Mouse (Mus musculus) testis, adult 2 months (tissue): Measurements from ENCODE around the gene Zswim7. TPM values are rescaled to one million over a fixed set of nuclear protein-coding genes. Genes with fewer than 3 reads are reported as not detected.

Experiments used
- H3K27ac ChIP-seq: fragments of 200-500 bp; 2 replicates; pipeline ENCODE4 v1.5.1; 2012; ENCODE audit warnings: low read depth, low read length; ENCODE audit not compliant: control insufficient read depth, insufficient read depth
- H3K27me3 ChIP-seq: fragments of 200-500 bp; 2 replicates; pipeline ENCODE4 v1.6.1; 2012; ENCODE audit warnings: mild to moderate bottlenecking, low read length, moderate library complexity; ENCODE audit not compliant: control insufficient read depth, insufficient read depth
- H3K36me3 ChIP-seq: fragments of 200-500 bp; 2 replicates; pipeline ENCODE4 v1.6.1; 2012; ENCODE audit warnings: mild to moderate bottlenecking, low read length; ENCODE audit not compliant: control insufficient read depth, insufficient read depth
- H3K4me1 ChIP-seq: fragments of 200-500 bp; 2 replicates; pipeline ENCODE4 v1.6.1; 2012; ENCODE audit warnings: low read length; ENCODE audit not compliant: control insufficient read depth, insufficient read depth
- H3K4me3 ChIP-seq: fragments of 200-500 bp; 2 replicates; pipeline ENCODE4 v1.5.1; 2012; ENCODE audit warnings: low read depth, mild to moderate bottlenecking, low read length, moderate library complexity, mixed read lengths; ENCODE audit not compliant: control insufficient read depth
- CTCF ChIP-seq: fragments of 200-500 bp; IDR thresholded peaks from 2 replicates; pipeline ENCODE4 v1.5.1; 2012; ENCODE audit warnings: low read depth, mild to moderate bottlenecking, inconsistent platforms, low read length, moderate library complexity; ENCODE audit not compliant: control insufficient read depth, insufficient read depth, insufficient replicate concordance
- POLR2A ChIP-seq: fragments of 200-500 bp; IDR thresholded peaks from 2 replicates; pipeline ENCODE4 v1.6.1; 2012; ENCODE audit warnings: low read depth, mild to moderate bottlenecking, inconsistent platforms, low read length, moderate library complexity; ENCODE audit not compliant: control insufficient read depth
- polyA plus RNA-seq: library from polyadenylated mRNA; depleted of rRNA; stranded (reverse); fragments of >200 nt; gene quantifications from 2 replicates; pipeline ENCODE4 v1.2.3, GENCODE M21; 2012; rRNA removed

Gene Zswim7
- polyA plus RNA-seq, 1 experiment: 93.8 TPM

DNA sequence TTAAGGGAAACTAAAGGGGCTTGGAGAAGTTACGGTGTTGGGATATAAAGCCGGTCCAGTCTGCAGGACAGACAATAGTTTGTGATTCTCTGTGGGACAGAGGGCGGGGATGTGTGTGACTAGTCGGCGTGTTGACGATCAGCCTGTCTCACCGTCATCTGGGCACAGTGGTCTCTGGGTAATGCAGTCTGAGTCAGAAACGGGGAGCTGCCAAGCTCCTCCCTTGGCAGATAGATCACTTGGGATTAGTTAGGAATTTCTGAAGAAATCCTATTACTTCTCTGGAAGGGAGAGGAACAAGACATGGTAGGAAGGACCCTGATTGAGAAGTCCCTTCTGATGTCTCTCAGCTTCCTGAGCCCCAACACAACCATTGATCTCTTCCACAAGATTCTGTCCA lies 37.3 kb downstream of the Zswim7 start:
- Histone ChIP-seq H3K27ac (no peak overlapping the region), H3K36me3 (no peaks in the 10 kb centered on the region), H3K4me1 (peaks cover 10% of the 10 kb centered on the region), H3K27me3 (no peaks in the 10 kb centered on the region), H3K4me3 (no peak overlapping the region)
- no peak for TF ChIP-seq POLR2A
- TF ChIP-seq CTCF: no peak

DNA sequence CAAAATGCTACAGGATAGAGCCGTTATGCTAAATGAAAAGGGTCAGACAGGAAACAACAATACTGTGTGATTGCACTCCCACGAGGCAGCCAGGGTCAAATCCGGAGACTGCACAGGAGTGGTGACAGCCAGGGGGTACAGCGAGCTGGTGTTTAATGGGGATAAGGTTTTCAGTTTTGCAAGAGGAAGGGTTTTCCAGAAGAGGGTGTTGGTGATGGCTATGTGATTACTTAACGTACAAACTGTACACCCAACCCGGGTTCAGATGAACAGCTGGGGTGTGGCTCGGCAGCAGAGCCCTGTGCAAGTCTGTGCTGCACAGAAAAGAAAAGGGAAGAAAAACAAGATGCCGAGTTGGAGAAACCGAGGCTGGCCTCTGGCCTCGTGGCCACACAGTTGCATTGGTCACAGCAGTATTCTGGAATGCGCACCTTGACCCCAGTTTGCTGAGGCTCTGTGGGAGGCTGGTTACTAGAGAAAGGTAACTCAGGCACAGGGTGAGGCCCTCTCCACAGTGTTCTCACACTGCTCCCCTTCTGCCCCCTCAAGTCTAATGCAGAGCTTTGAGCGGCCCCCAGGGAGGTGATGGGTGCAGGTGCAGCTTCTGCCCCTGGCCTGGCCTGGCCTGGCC lies 40.4 kb downstream of the Zswim7 start:
- Histone ChIP-seq H3K27me3 (no peaks in the 10 kb centered on the region), H3K4me1 (peaks cover 2% of the 10 kb centered on the region; the same call in 1 of the 2 replicates), H3K36me3 (no peaks in the 10 kb centered on the region), H3K27ac (no peak overlapping the region), H3K4me3 (no peak overlapping the region)
- TF ChIP-seq POLR2A (no peak), CTCF (no peak)

DNA sequence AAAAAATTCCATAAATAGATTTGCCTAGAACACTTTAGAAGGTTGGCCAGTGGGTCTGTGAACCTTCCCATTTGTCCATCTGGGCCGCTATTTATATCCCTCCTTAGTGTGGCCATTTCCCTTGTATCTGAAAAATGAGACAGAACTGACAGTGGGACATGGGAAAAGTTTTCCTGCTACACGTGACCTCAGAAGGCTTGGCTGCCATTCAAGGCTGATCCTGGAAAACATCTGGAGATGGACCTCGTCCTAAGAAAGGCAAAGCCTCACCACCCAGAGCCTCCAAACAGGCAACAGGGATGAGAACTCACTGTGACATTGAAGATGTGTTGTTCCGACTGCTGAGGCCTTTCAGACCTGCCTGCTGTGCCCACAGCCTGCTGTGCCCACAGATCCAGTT lies 56.4 kb downstream of the Zswim7 start:
- H3K27ac ChIP-seq: no peak overlapping the region
- H3K4me1 ChIP-seq: no peaks in the 10 kb centered on the region
- no peak overlapping the region for H3K4me3 ChIP-seq
- H3K36me3 ChIP-seq: no peaks in the 10 kb centered on the region
- TF ChIP-seq CTCF (no peak), POLR2A (no peak)
- H3K27me3 ChIP-seq: no peaks in the 10 kb centered on the region

DNA sequence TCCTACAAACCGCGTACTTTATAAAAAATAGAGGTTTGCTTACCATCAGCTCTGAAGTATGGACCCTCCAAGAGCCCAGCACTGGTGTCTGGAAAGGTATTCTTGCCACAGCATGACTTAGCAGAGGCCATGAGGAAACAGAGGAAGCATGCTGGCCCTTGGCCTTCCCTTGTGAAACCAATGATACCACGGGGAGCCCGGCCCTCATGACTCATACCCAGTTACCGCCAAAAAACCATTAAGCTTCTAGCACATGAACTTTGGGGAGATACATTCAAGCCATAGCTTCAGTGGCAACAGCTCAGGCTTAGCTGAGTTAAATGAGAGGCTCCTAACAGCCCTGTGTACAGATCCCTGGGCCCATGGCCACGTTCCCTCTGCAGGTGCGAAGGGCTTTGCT lies 57.2 kb downstream of the Zswim7 start:
- Histone ChIP-seq H3K27ac (no peak overlapping the region), H3K4me3 (no peak overlapping the region), H3K4me1 (no peaks in the 10 kb centered on the region), H3K36me3 (no peaks in the 10 kb centered on the region), H3K27me3 (no peaks in the 10 kb centered on the region)
- TF ChIP-seq POLR2A (no peak), CTCF (no peak)

DNA sequence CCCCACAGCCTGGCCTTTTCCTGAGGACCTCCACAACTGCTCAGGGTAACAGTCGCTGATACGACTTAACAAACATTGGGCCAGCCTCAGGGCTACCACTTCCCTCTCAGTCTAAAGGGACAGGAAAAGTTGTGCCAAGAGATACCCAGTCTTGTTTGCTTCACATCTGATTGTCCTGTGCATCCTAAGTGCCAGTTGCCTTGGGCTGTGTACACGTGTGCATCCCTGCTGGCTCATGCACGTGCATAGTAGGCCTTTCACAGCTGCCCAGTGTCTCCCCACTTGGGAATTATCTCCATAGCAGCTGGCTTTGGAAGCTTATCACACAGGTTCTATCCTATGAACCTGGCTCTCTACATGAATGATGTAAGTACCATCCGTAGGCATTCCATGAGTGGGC lies 57.8 kb downstream of the Zswim7 start:
- no peaks in the 10 kb centered on the region for H3K27me3 ChIP-seq
- no peaks in the 10 kb centered on the region for H3K4me1 ChIP-seq
- no peak overlapping the region for H3K27ac ChIP-seq
- H3K4me3 ChIP-seq: no peak overlapping the region
- TF ChIP-seq CTCF (no peak), POLR2A (no peak)
- H3K36me3 ChIP-seq: no peaks in the 10 kb centered on the region

DNA sequence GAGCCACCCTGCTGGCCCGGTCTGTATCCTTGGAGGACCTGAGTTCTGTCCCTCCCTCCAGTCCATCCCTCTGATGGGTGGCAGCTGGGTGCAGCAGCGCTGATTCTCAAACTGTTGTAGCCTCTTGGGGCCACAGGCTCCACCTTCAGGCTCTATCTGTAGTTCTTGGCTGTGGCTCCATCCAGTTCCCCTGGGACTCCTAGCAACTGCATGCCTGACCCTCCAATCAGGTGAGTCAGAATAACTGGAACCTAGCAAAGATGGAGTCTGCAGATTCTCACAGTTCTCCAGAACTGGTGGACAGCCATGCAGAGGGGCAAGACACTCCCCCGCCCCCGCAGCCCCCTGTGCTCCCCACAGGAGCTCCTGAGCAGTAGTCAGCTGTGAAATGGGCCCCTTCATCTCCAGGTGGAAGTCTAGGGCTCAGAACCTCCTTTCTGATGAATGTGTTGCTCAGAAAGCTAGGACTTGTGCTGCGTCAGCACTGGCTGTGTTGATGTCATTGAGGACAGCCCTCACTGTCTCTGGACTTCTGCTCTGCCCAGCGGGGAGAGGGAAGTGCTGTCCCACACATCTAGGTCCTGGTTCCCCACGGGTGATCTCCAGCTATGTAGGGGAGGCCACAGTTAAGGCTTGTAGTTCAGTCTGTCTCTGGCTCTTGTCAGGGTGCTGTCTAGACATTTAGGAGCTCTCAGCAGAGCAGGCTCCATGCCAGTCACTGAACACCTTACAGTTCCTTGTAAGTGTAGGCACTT lies 60.2 kb downstream of the Zswim7 start:
- Histone ChIP-seq H3K27ac (no peak overlapping the region), H3K36me3 (no peaks in the 10 kb centered on the region), H3K4me3 (no peak overlapping the region), H3K4me1 (no peaks in the 10 kb centered on the region), H3K27me3 (no peaks in the 10 kb centered on the region)
- TF ChIP-seq POLR2A: no peak
- TF ChIP-seq CTCF: no peak

- Histone ChIP-seq H3K27me3 (no peaks in the 10 kb centered on the region), H3K4me1 (no peaks in the 10 kb centered on the region), H3K27ac (no peak overlapping the region), H3K4me3 (no peak overlapping the region), H3K36me3 (no peaks in the 10 kb centered on the region)
- no peak for TF ChIP-seq POLR2A
- no peak for TF ChIP-seq CTCF
These were observed 63.4 kb downstream of the Zswim7 start for GRCm38 (mm10) chr11:62217751-62218150.

Other genes with a start within 250 kb of the Zswim7 start
- 2.9 TPM in 2 replicates for gene Adora2b, start 32.4 kb downstream of the Zswim7 start, polyA plus RNA-seq
- gene Ttc19, start 98 bp upstream of the Zswim7 start, polyA plus RNA-seq: 3.7 and 4.2 TPM in 2 replicates
- 5.7 and 5.8 TPM in 2 replicates for gene Pigl, start 177.1 kb upstream of the Zswim7 start, polyA plus RNA-seq
- gene Ncor1, start 177.2 kb upstream of the Zswim7 start, polyA plus RNA-seq: 73.7 and 76.2 TPM in 2 replicates